Mouse (Mus musculus) liver, adult 10 weeks (tissue): ENCODE data around the gene Dennd5a. TPM values are rescaled to one million over a fixed set of nuclear protein-coding genes. Genes with fewer than 3 reads are reported as not detected.

Source experiments
- polyA plus RNA-seq: library from polyadenylated mRNA; stranded (reverse); fragments of 350-450 nt; fragmentation: Illumina TruSeq; extraction: RNeasy Lipid Tissue Mini Kit (QIAGEN cat#74804); gene quantifications from one replicate; pipeline ENCODE4 v1.2.3, GENCODE M21; 2014; ENCODE audit warnings: low read depth, low replicate concordance

Dennd5a gene
- polyA plus RNA-seq: 18.1 TPM

GRCm38 (mm10) chr7:109959716-109960612 is at the start of gene Dennd5a:
Gene Dennd5a, minus strand, starts transcription at chr7:109960470.

DNA sequence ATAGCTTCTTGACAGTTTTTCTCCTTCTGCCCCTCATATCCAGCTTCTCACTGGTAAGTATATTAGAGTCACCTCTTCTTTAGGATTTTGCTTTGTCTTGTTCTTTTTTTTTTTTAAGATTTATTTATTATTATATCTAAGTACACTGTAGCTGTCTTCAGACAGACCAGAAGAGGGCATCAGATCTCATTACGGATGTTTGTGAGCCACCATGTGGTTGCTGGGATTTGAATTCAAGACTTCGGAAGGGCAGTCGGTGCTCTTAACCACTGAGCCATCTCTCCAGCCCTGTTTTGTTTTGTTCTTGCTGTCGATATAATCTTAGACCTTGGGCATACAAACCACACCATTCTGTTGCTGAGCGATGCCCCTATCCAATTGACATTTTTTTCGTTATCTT is 26.5 kb upstream of the Dennd5a start, which contains the start of gene Tmem41b:
Tmem41b (minus strand) TSS at position 155 of the 400 bp plus-strand sequence.

GRCm38 (mm10) chr7:109865370-109866229 is 94.7 kb downstream of the Dennd5a start, which contains the start of gene Scube2:
Gene Scube2, minus strand, starts transcription at chr7:109865679.

Other genes with a start within 250 kb of the Dennd5a start
- gene BC051019, start 236.6 kb downstream of the Dennd5a start, polyA plus RNA-seq: not detected
- gene Ascl3, start 228.7 kb downstream of the Dennd5a start, polyA plus RNA-seq: not detected
- 37.7 TPM for gene Tmem9b, start 207.6 kb downstream of the Dennd5a start, polyA plus RNA-seq
- gene Nrip3, start 178.4 kb downstream of the Dennd5a start, polyA plus RNA-seq: not detected
- gene Scube2, start 94.8 kb downstream of the Dennd5a start, polyA plus RNA-seq: not detected
- 64.7 TPM for gene Tmem41b, start 26.5 kb upstream of the Dennd5a start, polyA plus RNA-seq
- gene Ipo7, start 57.8 kb upstream of the Dennd5a start, polyA plus RNA-seq: 117 TPM
- gene Zfp143, start 100.7 kb upstream of the Dennd5a start, polyA plus RNA-seq: 7.6 TPM
- 3.4 TPM for gene Wee1, start 161.6 kb upstream of the Dennd5a start, polyA plus RNA-seq